Comparison of ENCODE assay signal across 8 mouse cellular contexts in genomic region chr2:181863791-181864535, GRCm38 (mm10). TPM values are rescaled to one million over a fixed set of nuclear protein-coding genes. Genes with fewer than 3 reads are reported as not detected.
A peak's percentile ranks its signal among the peaks of the same experiment; 100 is the strongest.
DNase-seq lines count a peak whose midpoint lies in the region; ATAC-seq and TF ChIP-seq lines count a peak whose summit lies in the region.

Gene Polr3k (plus strand): TSS chr2:181864337.

- H3K9me3 ChIP-seq in E14TG2a.4 (ENCODE audit: low read length): no peaks in the 10 kb centered on the region
- H3K9me3 ChIP-seq in forebrain, embryonic 12.5 days: no peaks in the 10 kb centered on the region
- no peaks in the 10 kb centered on the region for H3K9me3 ChIP-seq in heart, postnatal 0 days (replicated peaks; ENCODE audit: control insufficient read depth, low read length)
- H3K9me3 ChIP-seq in liver, embryonic 16.5 days (replicated peaks; ENCODE audit: control insufficient read depth, low read length): no peaks in the 10 kb centered on the region
- no peaks in the 10 kb centered on the region for H3K9me3 ChIP-seq in neural tube, embryonic 13.5 days

- no peaks in the 10 kb centered on the region for H3K27me3 ChIP-seq in E14TG2a.4 (ENCODE audit: insufficient read depth, low read length)
- H3K27me3 ChIP-seq in forebrain, embryonic 12.5 days: no peaks in the 10 kb centered on the region
- H3K27me3 ChIP-seq in heart, postnatal 0 days (ENCODE audit: control insufficient read depth, insufficient read depth, low read length): no peaks in the 10 kb centered on the region
- H3K27me3 ChIP-seq in liver, embryonic 16.5 days (ENCODE audit: control insufficient read depth, insufficient read depth, low read depth, low read length): no peaks in the 10 kb centered on the region
- H3K27me3 ChIP-seq in neural tube, embryonic 13.5 days: no peaks in the 10 kb centered on the region
- H3K27me3 ChIP-seq in testis, adult 2 months (ENCODE audit: control insufficient read depth, insufficient read depth, low read length): no peaks in the 10 kb centered on the region

- H3K4me3 ChIP-seq in E14TG2a.4 (replicated peaks; ENCODE audit: low read length): peak within 1 kb of the TSS; percentile 89
- H3K4me3 ChIP-seq in forebrain, embryonic 12.5 days (replicated peaks): peak within 1 kb of the TSS; percentile 82
- H3K4me3 ChIP-seq in heart, postnatal 0 days (ENCODE audit: low read depth, low read length): peak within 1 kb of the TSS; percentile 64
- H3K4me3 ChIP-seq in liver, embryonic 16.5 days (ENCODE audit: low read depth, low read length): peak within 1 kb of the TSS; percentile 80
- peak within 1 kb of the TSS; percentile 80 for H3K4me3 ChIP-seq in neural tube, embryonic 13.5 days
- peak within 1 kb of the TSS; percentile 80 for H3K4me3 ChIP-seq in testis, adult 2 months (ENCODE audit: control insufficient read depth, low read depth, low read length)

- TF ChIP-seq EP300 in heart, postnatal 0 days (IDR thresholded peaks at IDR 0.05; ENCODE audit: low read depth): no peak

- under 1% methylated on average over 35 of the region's 35 CpGs for WGBS in forebrain, embryonic 12.5 days
- under 1% methylated on average over 35 of the region's 35 CpGs for WGBS in heart, postnatal 0 days
- WGBS in liver, embryonic 16.5 days (ENCODE audit: insufficient replicate concordance): under 1% methylated on average over 35 of the region's 35 CpGs
- WGBS in neural tube, embryonic 13.5 days: under 1% methylated on average over 35 of the region's 35 CpGs

- peak within 1 kb of the TSS; percentile 88 for H3K27ac ChIP-seq in forebrain, embryonic 12.5 days
- peak within 1 kb of the TSS; percentile 41 for H3K27ac ChIP-seq in heart, postnatal 0 days (ENCODE audit: low read depth)
- peak within 1 kb of the TSS; percentile 83 for H3K27ac ChIP-seq in liver, embryonic 16.5 days (ENCODE audit: low read length)
- H3K27ac ChIP-seq in neural tube, embryonic 13.5 days (replicated peaks): peak within 1 kb of the TSS; percentile 88
- peak within 1 kb of the TSS; percentile 88 for H3K27ac ChIP-seq in testis, adult 2 months (ENCODE audit: control insufficient read depth, insufficient read depth, low read depth, low read length)

- H3K36me3 ChIP-seq in E14TG2a.4 (ENCODE audit: insufficient read depth, low read length): peaks cover 16% of the 10 kb centered on the region
- H3K36me3 ChIP-seq in forebrain, embryonic 12.5 days (replicated peaks): peaks cover 10% of the 10 kb centered on the region
- H3K36me3 ChIP-seq in heart, postnatal 0 days (replicated peaks; ENCODE audit: control insufficient read depth, insufficient read depth, low read length): peaks cover 7% of the 10 kb centered on the region
- H3K36me3 ChIP-seq in liver, embryonic 16.5 days (ENCODE audit: control insufficient read depth, insufficient read depth): peaks cover 7% of the 10 kb centered on the region
- H3K36me3 ChIP-seq in neural tube, embryonic 13.5 days: peaks cover 18% of the 10 kb centered on the region
- H3K36me3 ChIP-seq in testis, adult 2 months (ENCODE audit: control insufficient read depth, insufficient read depth, low read length): no peaks in the 10 kb centered on the region

- H3K4me2 ChIP-seq in forebrain, embryonic 12.5 days: peak within 1 kb of the TSS; percentile 87
- peak within 1 kb of the TSS; percentile 85 for H3K4me2 ChIP-seq in heart, postnatal 0 days (ENCODE audit: low read depth, low read length)
- H3K4me2 ChIP-seq in liver, embryonic 16.5 days (ENCODE audit: low read depth, low read length): peak within 1 kb of the TSS; percentile 87
- H3K4me2 ChIP-seq in neural tube, embryonic 13.5 days: peak within 1 kb of the TSS; percentile 93

- TF ChIP-seq CTCF in E14TG2a.4 (conservative IDR thresholded peaks at IDR 0.05; ENCODE audit: low read length): no peak
- TF ChIP-seq CTCF in heart, postnatal 0 days (IDR thresholded peaks at IDR 0.05; ENCODE audit: low read depth): no peak
- TF ChIP-seq CTCF in testis, adult 2 months (IDR thresholded peaks at IDR 0.05; ENCODE audit: control insufficient read depth, insufficient read depth, insufficient replicate concordance, low read depth, low read length): no peak

- peak; percentile 100 for ATAC-seq in forebrain, embryonic 12.5 days (ENCODE audit: low FRiP score)
- ATAC-seq in heart, postnatal 0 days (ENCODE audit: insufficient read depth, low read depth): peak; percentile 100
- ATAC-seq in liver, embryonic 16.5 days (ENCODE audit: low read depth): peak; percentile 100
- peak; percentile 100 for ATAC-seq in neural tube, embryonic 13.5 days (ENCODE audit: low read depth)

- H3K4me1 ChIP-seq in E14TG2a.4 (replicated peaks; ENCODE audit: low read depth, low read length): peaks cover 21% of the 10 kb centered on the region
- peaks cover 23% of the 10 kb centered on the region for H3K4me1 ChIP-seq in forebrain, embryonic 12.5 days
- H3K4me1 ChIP-seq in heart, postnatal 0 days (ENCODE audit: control insufficient read depth, insufficient read depth): peaks cover 10% of the 10 kb centered on the region; the same call in 1 of the 2 replicates
- H3K4me1 ChIP-seq in liver, embryonic 16.5 days (ENCODE audit: control insufficient read depth, low read depth, low read length): peaks cover 16% of the 10 kb centered on the region
- peaks cover 23% of the 10 kb centered on the region for H3K4me1 ChIP-seq in neural tube, embryonic 13.5 days (replicated peaks)
- no peaks in the 10 kb centered on the region for H3K4me1 ChIP-seq in testis, adult 2 months (ENCODE audit: control insufficient read depth, insufficient read depth, low read length)

- DNase-seq in c-Kit-positive CD71-positive TER-119-positive erythroid progenitor cells, embryonic 14.5 days (ENCODE audit: low spot score): peak; percentile 95
- DNase-seq in heart, postnatal 0 days (ENCODE audit: low spot score): peak; percentile 95
- peak; percentile 91 to 95 for DNase-seq in kidney, postnatal 4 days

- peak; percentile 94 for TF ChIP-seq POLR2A in testis, adult 2 months (IDR thresholded peaks at IDR 0.05; ENCODE audit: control insufficient read depth, low read depth, low read length)

- peak within 1 kb of the TSS; percentile 79 for H3K9ac ChIP-seq in forebrain, embryonic 12.5 days
- H3K9ac ChIP-seq in heart, postnatal 0 days (replicated peaks; ENCODE audit: low read depth, low read length): peak within 1 kb of the TSS; percentile 69
- peak within 1 kb of the TSS; percentile 78 for H3K9ac ChIP-seq in liver, embryonic 16.5 days (ENCODE audit: low read depth, low read length)
- H3K9ac ChIP-seq in neural tube, embryonic 13.5 days: peak within 1 kb of the TSS; percentile 85

RNA-seq across cellular contexts. Expression of gene Polr3k, which starts in this region (rescaled TPM):
- 100.0 and 104 TPM in 2 replicates for polyA plus RNA-seq in forebrain, embryonic 12.5 days (2016; fragmentation: Nextera tagmentation; extraction: Ambion mirVana)
- 9.3 and 15.3 TPM in 2 replicates for total RNA-seq in heart, postnatal 0 days (2014; rRNA removed; ENCODE audit: low replicate concordance)
- 25.4 and 28.6 TPM in 2 replicates for polyA plus RNA-seq in heart, postnatal 0 days (2015; fragmentation: Nextera tagmentation; extraction: Ambion mirVana)
- polyA plus RNA-seq in liver, embryonic 16.5 days (2015; fragmentation: Nextera tagmentation; extraction: Ambion mirVana): 17.8 and 22.1 TPM in 2 replicates
- polyA plus RNA-seq in neural tube, embryonic 13.5 days (2015; fragmentation: Nextera tagmentation; extraction: Ambion mirVana): 84.6 and 88.5 TPM in 2 replicates
- 6.6 and 7.2 TPM in 2 replicates for polyA plus RNA-seq in testis, adult 2 months (2012; rRNA removed)

Comparison
In these comparisons a context has a peak if more than half of its experiments do, and no peak if none do; other contexts are left out.
1. Peak in every context shown above with its lines: DNase-seq, ATAC-seq, H3K4me3 ChIP-seq and H3K27ac ChIP-seq.